9 mouse cellular contexts compared by ENCODE assay signal in genomic region chr17:49400130-49400529, GRCm38 (mm10). TPM values are rescaled to one million over a fixed set of nuclear protein-coding genes. Genes with fewer than 3 reads are reported as not detected.
DNase-seq lines count a peak whose midpoint lies in the region; ATAC-seq and TF ChIP-seq lines count a peak whose summit lies in the region.
"Had no signal": no experiment of that assay in that cellular context is flagged by ENCODE, and none has a peak within 500 bp of the region (broad histone marks: within the 10 kb centered on the region; RNA-seq: fewer than 3 reads in every experiment).

No protein-coding gene starts in this region.

- peak; percentile 88 for TF ChIP-seq CTCF in Patski (IDR thresholded peaks at IDR 0.05)

- no peaks in the 10 kb centered on the region for H3K36me3 ChIP-seq in hindbrain, embryonic 13.5 days
- H3K36me3 ChIP-seq: lung, embryonic 15.5 days had no signal

- peaks cover 15% of the 10 kb centered on the region for H3K27me3 ChIP-seq in Patski
- H3K27me3 ChIP-seq in hindbrain, embryonic 13.5 days, result peaks cover 4% of the 10 kb centered on the region; the same call in 1 of the 2 replicates
- H3K27me3 ChIP-seq: lung, embryonic 15.5 days had no signal

- H3K27ac ChIP-seq in hindbrain, embryonic 13.5 days, result no peak overlapping the region
- H3K27ac ChIP-seq: lung, embryonic 15.5 days had no signal

- ATAC-seq in Patski, result peak; percentile 57
- 0 out of 2 replicates have a peak, but pooled peaks have one; percentile 63 for ATAC-seq in hindbrain, embryonic 13.5 days (ENCODE audit: low FRiP score)

- in situ Hi-C loops in Patski (cut with MboI; ENCODE audit: low pct_unique_long_range_greater_than_20kb), result loop anchor here (10.0 kb wide), 1 partner anchor 985 kb away; the partner anchor contains the start of gene Oard1

- peak; percentile 10 for DNase-seq in Patski (ENCODE audit: low read depth, low spot score)
- DNase-seq in cerebellum, adult 18-20 months, result peak; percentile 76 to 86
- DNase-seq in forelimb bud, embryonic 11.5 days (ENCODE audit: low read depth, low spot score), result peak; percentile 85
- peak; percentile 86 to 88 for DNase-seq in layer of hippocampus, postnatal 10 days (ENCODE audit: low spot score in 2 of 2)
- peak; percentile 66 for DNase-seq in lung, postnatal 25 days (ENCODE audit: low spot score)
- DNase-seq in retina, postnatal 1 day, result peak; percentile 84
- DNase-seq in urinary bladder, postnatal 10 days (ENCODE audit: low spot score), result peak; percentile 20

- H3K4me1 ChIP-seq in hindbrain, embryonic 13.5 days (replicated peaks), result no peaks in the 10 kb centered on the region
- H3K4me1 ChIP-seq: lung, embryonic 15.5 days had no signal

- CTCF ChIA-PET in Patski (lab: Charles Lee), result interaction anchor here (0.7 to 1.6 kb wide), 10 partner anchors 11 to 499 kb away, joined by 3 to 15 read pairs (median 5); no protein-coding TSS in a partner anchor

- H3K4me3 ChIP-seq in hindbrain, embryonic 13.5 days, result no peak overlapping the region
- H3K4me3 ChIP-seq: lung, embryonic 15.5 days had no signal

- H3K9ac ChIP-seq in hindbrain, embryonic 13.5 days, result no peak overlapping the region
- H3K9ac ChIP-seq: lung, embryonic 15.5 days had no signal

- WGBS in hindbrain, embryonic 13.5 days, result 2% methylated on average over 2 of the region's 2 CpGs

- no peaks in the 10 kb centered on the region for H3K9me3 ChIP-seq in hindbrain, embryonic 13.5 days
- H3K9me3 ChIP-seq: lung, embryonic 15.5 days had no signal

- H3K4me2 ChIP-seq in hindbrain, embryonic 13.5 days, result no peak overlapping the region
- H3K4me2 ChIP-seq: lung, embryonic 15.5 days had no signal

- POLR2A ChIA-PET in Patski (lab: Charles Lee), result interaction anchor here (0.6 kb wide), 1 partner anchor 134 kb away, joined by 3 read pairs; no protein-coding TSS in a partner anchor

RNA-seq across cellular contexts. Expression of gene Mocs1, which starts 28.0 kb away (rescaled TPM):
- 33.9 TPM for polyA plus RNA-seq in Patski (2021)
- 3.5 and 4.2 TPM in 2 replicates for polyA plus RNA-seq in hindbrain, embryonic 13.5 days (2015; fragmentation: Nextera tagmentation; extraction: Ambion mirVana)
- 10 to 100 TPM; 12.7 to 13.4 TPM for total RNA-seq in layer of hippocampus, postnatal 10 days (2021)

Comparison
In these comparisons a context has a peak if more than half of its experiments do, and no peak if none do; other contexts are left out.
1. DNase-seq: peak in every context shown above with its lines; median percentile 87 in layer of hippocampus, postnatal 10 days; 85 in forelimb bud, embryonic 11.5 days; 84 in retina, postnatal 1 day; 81 in cerebellum, adult 18-20 months; 66 in lung, postnatal 25 days; 20 in urinary bladder, postnatal 10 days; 10 in Patski.